ENCODE assay signal across 8 mouse cellular contexts in genomic region chr2:34644571-34645526, GRCm38 (mm10).
DNase-seq lines count a peak whose midpoint lies in the region; ATAC-seq lines count a peak whose summit lies in the region.

No protein-coding gene starts in this region.

- no peaks in the 10 kb centered on the region for H3K27me3 ChIP-seq in kidney, embryonic 15.5 days
- no peaks in the 10 kb centered on the region for H3K27me3 ChIP-seq in embryonic facial prominence, embryonic 11.5 days (ENCODE audit: control insufficient read depth, insufficient read depth, low read length)

- H3K4me3 ChIP-seq in kidney, embryonic 15.5 days (replicated peaks): no peak overlapping the region
- no peak overlapping the region for H3K4me3 ChIP-seq in embryonic facial prominence, embryonic 11.5 days (ENCODE audit: low read depth, low read length)

- H3K4me1 ChIP-seq in kidney, embryonic 15.5 days: peaks cover 23% of the 10 kb centered on the region
- peaks cover 3% of the 10 kb centered on the region; the same call in 1 of the 2 replicates for H3K4me1 ChIP-seq in embryonic facial prominence, embryonic 11.5 days (ENCODE audit: control insufficient read depth, insufficient read depth, low read length)

- no peaks in the 10 kb centered on the region for H3K9me3 ChIP-seq in kidney, embryonic 15.5 days (replicated peaks)
- H3K9me3 ChIP-seq in embryonic facial prominence, embryonic 11.5 days (replicated peaks; ENCODE audit: control insufficient read depth, low read length): no peaks in the 10 kb centered on the region

- H3K4me2 ChIP-seq in kidney, embryonic 15.5 days: 0 out of 2 replicates have a peak overlapping the region, but pooled peaks have one; percentile 9
- no peak overlapping the region for H3K4me2 ChIP-seq in embryonic facial prominence, embryonic 11.5 days (ENCODE audit: low read depth, low read length)

- H3K27ac ChIP-seq in kidney, embryonic 15.5 days: no peak overlapping the region
- H3K27ac ChIP-seq in embryonic facial prominence, embryonic 11.5 days (replicated peaks; ENCODE audit: low read depth, low read length): no peak overlapping the region

- 44% methylated on average over 22 of the region's 22 CpGs for WGBS in kidney, embryonic 15.5 days
- WGBS in embryonic facial prominence, embryonic 11.5 days: 28% methylated on average over 22 of the region's 22 CpGs

- intact Hi-C loops in gastrocnemius, postnatal 14 days (cut with DNase I; ENCODE audit: low total_unique reads): no loop called here

- no peak overlapping the region for H3K9ac ChIP-seq in kidney, embryonic 15.5 days
- H3K9ac ChIP-seq in embryonic facial prominence, embryonic 11.5 days (replicated peaks; ENCODE audit: low read length): no peak overlapping the region

- no peak for DNase-seq in kidney, postnatal 14 days
- peak; percentile 64 for DNase-seq in MEL-GATA-1-ER (ENCODE audit: extremely low read depth, low read depth)
- DNase-seq in embryonic facial prominence, embryonic 11.5 days (ENCODE audit: low spot score): peak; percentile 39
- peak; percentile 55 for DNase-seq in naive thymus-derived CD4-positive, alpha-beta T cell, adult 2 months (ENCODE audit: low read depth)
- no peak for DNase-seq in ovary, postnatal 14 days (ENCODE audit: low spot score)
- DNase-seq in urinary bladder, postnatal 14 days (ENCODE audit: low spot score): no peak
- no peak for DNase-seq in gastrocnemius, postnatal 14 days

- no peak for ATAC-seq in kidney, embryonic 15.5 days (replicated peaks; ENCODE audit: low FRiP score)
- ATAC-seq in embryonic facial prominence, embryonic 11.5 days (replicated peaks; ENCODE audit: insufficient number of reproducible peaks, low FRiP score, low TSS enrichment, low read depth): no peak

- no peaks in the 10 kb centered on the region for H3K36me3 ChIP-seq in kidney, embryonic 15.5 days
- H3K36me3 ChIP-seq in embryonic facial prominence, embryonic 11.5 days (replicated peaks; ENCODE audit: control insufficient read depth, insufficient read depth, low read depth, low read length): no peaks in the 10 kb centered on the region

Comparison
In these comparisons a context has a peak if more than half of its experiments do, and no peak if none do; other contexts are left out.
1. DNase-seq: peak in MEL-GATA-1-ER (single experiment), embryonic facial prominence, embryonic 11.5 days (single experiment) and naive thymus-derived CD4-positive, alpha-beta T cell, adult 2 months (single experiment); none in kidney, postnatal 14 days (single experiment), ovary, postnatal 14 days (single experiment), urinary bladder, postnatal 14 days (single experiment) and gastrocnemius, postnatal 14 days (single experiment).